Mouse (Mus musculus): ENCODE results near the gene Slc29a3. TPM values are rescaled to one million over a fixed set of nuclear protein-coding genes. Genes with fewer than 3 reads are reported as not detected.

The Slc29a3 gene
- 7.5 and 8.0 TPM in 2 replicates for polyA plus RNA-seq (2012; rRNA removed)

DNA sequence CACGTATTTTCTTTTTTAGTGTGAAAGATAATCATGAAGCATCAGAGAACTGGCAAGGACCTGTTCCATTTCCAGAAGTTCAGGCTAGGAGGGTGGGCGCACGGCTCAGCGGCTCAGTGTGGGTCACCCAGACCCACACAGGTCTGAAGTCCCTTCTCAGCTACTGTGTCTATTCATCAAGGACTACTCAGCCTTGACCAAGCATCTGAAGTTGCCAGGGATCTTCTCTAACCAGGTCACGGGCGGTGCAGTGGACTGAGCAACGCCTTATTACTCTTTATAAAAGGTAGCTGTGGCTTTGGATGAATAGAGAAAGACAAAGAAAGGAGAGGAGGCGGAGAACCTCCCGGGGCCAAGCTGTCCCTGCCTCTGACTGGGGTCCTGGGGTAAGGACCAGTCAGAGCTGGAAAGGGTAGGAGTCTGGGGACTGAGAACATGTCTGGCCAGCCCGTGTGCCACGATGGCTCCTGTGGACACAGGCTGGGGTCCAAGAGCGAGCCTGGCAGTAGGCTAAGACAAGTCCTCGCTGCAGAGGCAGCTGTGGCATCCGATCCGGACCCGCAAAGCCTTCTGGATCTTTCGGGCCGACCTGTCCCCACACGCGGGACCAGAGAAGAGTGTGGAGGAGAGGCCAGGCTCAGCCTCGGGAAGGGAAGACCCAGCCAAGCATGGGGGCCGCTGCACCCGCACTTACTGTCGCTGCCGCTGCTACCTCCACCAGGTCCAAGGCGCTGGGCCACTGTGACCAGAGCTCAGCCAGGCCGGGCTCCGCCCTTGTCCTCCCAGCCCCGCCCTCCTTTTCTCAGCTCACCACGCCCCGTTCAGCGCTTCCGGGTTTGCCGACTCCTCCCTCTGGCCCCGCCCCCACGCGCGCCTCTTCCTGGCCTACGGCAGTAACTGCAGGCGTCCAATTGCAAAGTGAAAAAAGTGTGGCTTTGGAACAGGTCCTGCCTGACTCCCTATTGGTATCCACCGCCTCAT lies at the start of gene Slc29a3:
Gene Slc29a3, minus strand, starts transcription at position 755 of the 981 bp plus-strand sequence.
- peak; percentile 86 to 96 for DNase-seq (ENCODE audit: extremely low spot score in 1 of 2, low spot score in 1 of 2)

- DNase-seq (ENCODE audit: extremely low spot score in 1 of 2, low spot score in 1 of 2) = no peak
These were observed 49.4 kb upstream of the Slc29a3 start for GRCm38 (mm10) chr10:60801898-60802412.

- no peak for DNase-seq (ENCODE audit: extremely low spot score in 1 of 2, low spot score in 1 of 2)
These were observed 48.7 kb upstream of the Slc29a3 start for GRCm38 (mm10) chr10:60801168-60801897.

DNA sequence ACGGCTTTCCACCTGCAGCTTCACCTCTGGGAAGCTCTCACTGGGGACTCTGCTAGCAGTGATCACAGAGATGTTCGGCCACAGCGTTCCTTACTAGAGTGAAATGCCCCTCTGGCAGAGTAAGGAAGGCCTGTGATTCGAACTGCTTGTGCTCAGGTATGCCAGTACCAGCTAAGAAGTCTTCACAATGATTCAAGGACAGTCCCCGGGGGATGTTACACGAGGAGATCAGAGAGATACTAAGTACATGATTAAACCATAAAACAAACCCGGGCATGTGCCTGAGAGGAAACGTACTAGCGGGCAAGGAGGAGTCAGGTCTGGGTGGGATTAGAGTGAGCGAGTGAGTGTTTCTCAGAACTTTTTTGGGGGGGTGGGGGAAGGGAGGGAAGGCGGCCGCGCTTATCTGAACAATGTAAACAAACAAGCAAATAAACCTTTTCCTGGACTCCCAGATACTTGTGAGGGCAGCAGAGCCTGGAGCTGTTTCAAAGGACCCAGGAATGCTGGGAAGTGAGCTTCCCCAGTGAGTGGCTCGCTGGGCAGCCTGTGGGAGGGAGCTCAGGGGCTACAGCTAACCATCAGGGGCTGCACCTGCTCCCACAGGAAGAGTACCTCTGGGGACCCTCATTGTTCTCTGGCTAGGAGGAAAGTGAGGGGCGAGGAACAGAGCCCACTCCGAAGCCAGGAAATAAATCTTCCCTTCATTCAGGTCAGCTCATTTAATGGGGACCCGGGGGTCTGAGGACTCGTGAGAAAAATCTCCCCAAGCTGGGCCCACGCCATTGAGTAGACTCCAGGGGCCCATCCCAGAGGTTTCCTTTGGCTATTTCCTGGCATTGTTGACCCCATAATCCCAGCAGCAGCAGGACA lies 47.9 kb upstream of the Slc29a3 start:
- DNase-seq (ENCODE audit: extremely low spot score in 1 of 2, low spot score in 1 of 2) = no peak

DNA sequence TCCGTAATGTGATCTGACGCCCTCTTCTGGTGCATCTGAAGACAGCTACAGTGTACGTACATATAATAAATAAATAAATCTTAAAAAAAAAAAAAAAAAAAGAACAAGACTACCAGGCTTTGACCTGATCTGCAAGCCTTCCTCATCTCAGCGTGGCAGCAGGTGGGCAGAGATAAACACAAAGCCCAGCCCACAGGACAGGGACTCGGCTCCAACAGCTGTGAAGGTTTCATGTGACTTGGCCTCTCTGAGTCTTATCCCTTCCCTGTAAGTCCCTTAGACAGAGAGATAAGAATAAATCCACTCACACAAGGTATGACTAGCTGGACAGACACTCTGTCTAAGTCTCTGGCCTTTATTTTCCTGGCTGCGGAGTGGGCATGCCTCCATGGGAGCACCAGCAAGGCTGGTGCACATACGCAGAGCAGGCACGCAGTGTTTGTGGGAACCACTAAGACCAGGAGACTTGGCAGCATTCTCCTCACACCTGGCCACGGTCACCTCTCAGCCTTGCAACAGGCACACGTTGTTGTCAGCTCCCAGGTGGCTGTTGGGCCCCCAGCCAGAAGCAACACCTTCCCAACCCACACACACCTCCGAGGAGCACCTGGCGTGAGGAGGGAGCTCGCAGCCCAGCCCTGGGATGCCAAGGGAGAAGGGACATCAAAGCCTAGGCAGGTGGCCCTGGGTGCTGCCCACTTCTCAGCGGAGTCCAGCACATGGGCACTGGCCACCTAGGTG lies 45.3 kb upstream of the Slc29a3 start:
- DNase-seq (ENCODE audit: extremely low spot score in 1 of 2, low spot score in 1 of 2) = no peak

DNA sequence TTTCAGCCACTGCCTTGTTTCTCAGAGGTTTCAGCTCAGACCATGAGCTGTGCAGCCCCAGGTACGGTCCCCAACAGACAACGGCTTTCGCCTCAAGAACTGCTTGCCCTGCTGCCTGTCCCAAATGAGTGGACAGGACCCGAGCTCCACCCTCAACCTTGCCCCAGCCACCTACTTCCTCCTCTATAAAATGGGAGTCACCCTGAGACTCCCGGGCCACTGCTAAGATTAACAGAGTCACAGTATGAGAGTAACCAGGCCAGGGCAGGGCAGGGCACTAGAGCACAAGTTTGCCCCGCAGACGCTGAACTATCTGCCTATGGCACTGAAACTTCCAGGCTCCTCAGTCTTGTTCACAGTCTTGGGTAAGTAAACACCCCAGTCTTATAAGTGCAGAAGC lies 43.9 kb upstream of the Slc29a3 start:
- DNase-seq (ENCODE audit: extremely low spot score in 1 of 2, low spot score in 1 of 2) = no peak

DNA sequence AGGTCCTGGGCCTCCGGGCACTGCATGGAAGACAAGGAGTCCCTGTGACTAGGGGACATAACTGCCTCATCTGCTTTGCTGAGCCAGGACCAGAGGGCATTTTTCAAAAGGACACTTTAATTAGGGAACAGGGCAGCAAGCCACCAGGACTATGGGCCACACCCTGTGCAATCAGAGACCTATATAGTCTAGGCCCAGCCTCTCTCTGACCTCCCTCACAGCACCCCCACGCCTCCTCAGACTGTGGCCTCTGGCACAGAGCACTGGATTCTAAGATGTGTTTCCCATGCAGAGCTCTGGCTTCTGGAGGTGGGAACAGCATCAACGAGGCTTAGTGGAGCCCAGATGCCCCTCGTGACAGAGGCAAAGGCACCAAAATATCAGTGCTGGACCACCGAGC lies 43.4 kb upstream of the Slc29a3 start:
- no peak for DNase-seq (ENCODE audit: extremely low spot score in 1 of 2, low spot score in 1 of 2)

DNA sequence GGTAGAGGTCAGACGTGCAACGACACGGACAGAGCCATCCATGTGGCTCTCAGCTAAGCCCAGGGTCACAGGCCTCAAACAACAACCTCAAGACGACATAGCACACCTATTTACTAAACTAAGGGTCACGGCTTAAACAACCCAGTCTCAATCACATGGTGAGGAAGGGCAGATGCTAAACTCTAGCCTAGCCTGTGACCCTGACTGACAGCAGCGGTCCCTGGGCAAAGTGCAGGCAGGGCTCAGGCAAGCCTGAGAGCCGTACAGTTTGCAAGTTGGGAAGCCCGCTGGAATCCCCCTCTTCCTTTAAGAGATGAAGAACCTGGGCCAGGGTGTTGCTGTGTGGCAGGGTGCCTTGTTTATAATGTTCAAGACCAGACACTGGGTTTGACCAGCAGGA lies 42.2 kb upstream of the Slc29a3 start:
- no peak for DNase-seq (ENCODE audit: extremely low spot score in 1 of 2, low spot score in 1 of 2)

DNA sequence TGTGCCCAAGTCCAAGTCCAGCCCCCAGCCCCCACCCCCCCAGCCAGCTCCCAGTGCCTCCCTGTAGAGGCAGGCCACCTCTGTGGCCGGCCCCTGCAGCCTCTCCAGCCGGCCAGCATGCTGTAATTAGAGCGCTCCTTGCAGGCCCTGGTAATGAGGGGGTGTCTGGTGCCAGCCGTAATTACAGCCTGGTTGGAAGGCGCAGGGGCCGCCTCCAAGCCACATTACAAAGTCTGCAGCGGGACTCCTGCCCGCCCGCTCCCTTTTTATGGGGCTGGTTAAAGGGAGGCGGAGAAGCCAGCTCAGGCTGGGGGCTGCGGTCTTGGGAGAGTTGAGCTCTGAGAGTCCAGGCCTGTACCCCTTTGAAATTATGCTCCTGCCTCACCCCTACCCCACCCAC lies 41.8 kb upstream of the Slc29a3 start:
- peak in 1 of 2 experiments; percentile 25 for DNase-seq (ENCODE audit: extremely low spot score in 1 of 2, low spot score in 1 of 2)

- no peak for DNase-seq (ENCODE audit: extremely low spot score in 1 of 2, low spot score in 1 of 2)
These were observed 40.2 kb upstream of the Slc29a3 start for GRCm38 (mm10) chr10:60792841-60793240.

DNA sequence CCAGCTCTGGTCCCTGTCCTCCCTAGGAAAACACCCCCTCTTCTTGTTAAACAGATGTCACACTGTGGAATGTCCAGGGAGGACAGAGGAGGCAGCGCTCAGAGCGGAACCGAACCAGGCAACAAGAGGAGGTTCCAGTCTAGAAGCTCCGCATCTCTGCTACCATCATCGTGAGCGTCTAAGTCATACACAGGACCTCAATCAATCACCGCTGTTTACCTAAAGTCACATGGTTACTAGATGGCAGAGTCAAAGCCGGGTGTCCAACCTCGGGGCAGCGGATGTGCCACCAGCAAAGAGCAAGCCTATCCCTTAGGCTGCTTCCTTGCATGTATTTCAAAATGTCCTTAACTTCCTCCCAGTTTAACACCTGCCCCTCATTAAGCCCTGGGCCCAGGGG lies 39.8 kb upstream of the Slc29a3 start:
- no peak for DNase-seq (ENCODE audit: extremely low spot score in 1 of 2, low spot score in 1 of 2)

DNA sequence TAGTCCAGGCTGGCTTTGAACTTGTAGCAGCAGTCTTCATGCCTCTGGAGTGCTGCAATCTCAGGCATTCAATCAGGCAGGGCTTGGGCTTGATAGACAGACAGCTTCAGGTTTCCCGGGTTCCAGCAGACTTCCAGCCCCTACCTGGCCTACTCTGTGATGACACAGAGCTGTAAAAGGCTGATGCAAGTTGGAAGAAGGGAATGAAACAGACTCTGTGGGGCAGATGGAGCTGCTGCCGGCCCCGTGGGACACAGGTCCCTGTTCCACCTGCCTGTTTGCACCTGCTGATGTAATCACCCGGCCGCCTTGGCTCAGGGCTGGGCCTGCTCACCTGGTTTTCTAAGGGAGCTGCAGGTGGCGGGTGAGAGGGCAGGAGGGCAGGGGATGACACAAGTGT lies 38.3 kb upstream of the Slc29a3 start:
- DNase-seq (ENCODE audit: extremely low spot score in 1 of 2, low spot score in 1 of 2) = no peak

GRCm38 (mm10) chr10:60787303-60788074 lies 34.9 kb upstream of the Slc29a3 start:
- DNase-seq (ENCODE audit: extremely low spot score in 1 of 2, low spot score in 1 of 2) = no peak

DNA sequence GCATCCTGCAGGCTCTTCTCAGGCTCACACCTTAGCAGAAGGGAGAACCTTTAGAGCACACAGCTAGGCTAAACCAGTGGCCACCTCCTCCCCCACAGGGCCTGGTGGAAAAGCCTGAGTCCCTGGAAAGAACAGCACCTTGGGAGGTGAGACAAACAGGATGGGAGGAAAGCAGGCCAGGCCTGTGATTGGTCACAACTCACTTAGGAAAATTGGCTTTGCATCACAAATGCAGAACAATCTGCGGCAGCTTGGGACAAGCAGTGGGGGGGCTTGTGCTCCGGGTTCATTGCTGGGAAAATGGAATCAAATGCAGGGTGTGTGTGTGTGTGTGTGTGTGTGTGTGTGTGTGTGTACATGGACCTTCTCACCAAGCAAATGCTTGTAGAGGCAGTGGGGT lies 31.0 kb upstream of the Slc29a3 start:
- no peak for DNase-seq (ENCODE audit: extremely low spot score in 1 of 2, low spot score in 1 of 2)

GRCm38 (mm10) chr10:60779628-60780027 lies 27.0 kb upstream of the Slc29a3 start:
- peak in 1 of 2 experiments; percentile 81 for DNase-seq (ENCODE audit: extremely low spot score in 1 of 2, low spot score in 1 of 2)

- peak in 1 of 2 experiments; percentile 39 for DNase-seq (ENCODE audit: extremely low spot score in 1 of 2, low spot score in 1 of 2)
These were observed 25.9 kb upstream of the Slc29a3 start for GRCm38 (mm10) chr10:60778542-60778941.

DNA sequence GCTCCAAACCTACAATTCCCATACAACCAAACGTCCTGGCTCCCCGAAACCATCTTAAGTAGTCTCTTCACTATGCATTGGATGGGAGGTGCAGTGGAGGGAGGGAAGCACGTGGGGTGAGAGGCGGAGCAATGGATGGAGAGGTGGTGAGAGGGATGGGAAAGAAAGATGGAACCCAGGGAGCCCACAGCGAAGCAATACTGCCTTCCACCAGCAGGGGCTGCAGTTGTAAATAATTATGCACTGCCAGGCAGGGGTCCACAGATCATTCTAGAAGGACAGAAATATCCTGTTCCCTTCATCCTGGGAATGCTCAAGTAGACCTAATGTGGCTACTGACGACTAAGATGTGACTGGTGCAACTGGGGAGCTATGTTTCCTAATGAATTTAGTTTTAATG lies 22.9 kb upstream of the Slc29a3 start:
- DNase-seq (ENCODE audit: extremely low spot score in 1 of 2, low spot score in 1 of 2) = no peak

- no peak for DNase-seq (ENCODE audit: extremely low spot score in 1 of 2, low spot score in 1 of 2)
These were observed 22.0 kb upstream of the Slc29a3 start for GRCm38 (mm10) chr10:60774616-60775015.

GRCm38 (mm10) chr10:60770855-60771254 lies 18.3 kb upstream of the Slc29a3 start:
- DNase-seq (ENCODE audit: extremely low spot score in 1 of 2, low spot score in 1 of 2) = no peak
